Mouse (Mus musculus): ENCODE measurements at regions not wholly inside any gene's neighbourhood (a gene's known extent, or its start where the extent isn't known, plus 50 kb on each side); places are given as distances from the start of the nearest gene placed in this dataset.

- TF ChIP-seq CTCF (IDR thresholded peaks at IDR 0.05; ENCODE audit: low read depth) (no peak), EP300 (IDR thresholded peaks at IDR 0.05; ENCODE audit: low read depth) (no peak)
Observed at GRCm38 (mm10) chr3:48464679-48465078, 1292.4 kb downstream of the Pcdh18 start.

All from liver, embryonic 14.5 days (tissue).